Mouse (Mus musculus) liver, postnatal 0 days (tissue): ENCODE data around the gene Dscaml1. TPM values are rescaled to one million over a fixed set of nuclear protein-coding genes. Genes with fewer than 3 reads are reported as not detected.

Source experiments
- ATAC-seq: fragments of 200-750 bp; cut with Nextera tagmentation; 2 replicates; pipeline ENCODE4 v1.8.0; 2017; ENCODE audit warnings: mild to moderate bottlenecking, moderate library complexity
- DNase-seq: peaks from one replicate; pipeline ENCODE4 v3.0.0-alpha.2; 2016
- H3K27ac ChIP-seq: fragments of 300-500 bp; sonication (generic); 2 replicates; pipeline ENCODE4 v1.5.1; 2014; ENCODE audit warnings: antibody characterized with exemption, moderate library complexity, mild to moderate bottlenecking, low read depth
- H3K27me3 ChIP-seq: fragments of 300-500 bp; sonication (generic); 2 replicates; pipeline ENCODE4 v1.6.1; 2014; ENCODE audit warnings: low read length, control low read depth, mixed read lengths; ENCODE audit not compliant: insufficient read depth
- H3K36me3 ChIP-seq: fragments of 300-500 bp; sonication (generic); replicated peaks from 2 replicates; pipeline ENCODE4 v1.6.1; 2014; ENCODE audit warnings: mild to moderate bottlenecking, control low read depth, low read length, moderate library complexity, mixed read lengths; ENCODE audit not compliant: insufficient read depth
- H3K4me1 ChIP-seq: fragments of 300-500 bp; sonication (generic); 2 replicates; pipeline ENCODE4 v1.6.1; 2014; ENCODE audit warnings: antibody characterized with exemption, mild to moderate bottlenecking, control low read depth; ENCODE audit not compliant: insufficient read depth
- H3K4me2 ChIP-seq: fragments of 300-500 bp; sonication (generic); 2 replicates; pipeline ENCODE4 v1.6.1; 2014; ENCODE audit warnings: low read depth, mild to moderate bottlenecking, low read length, moderate library complexity, mixed read lengths
- H3K4me3 ChIP-seq: fragments of 300-500 bp; sonication (generic); 2 replicates; pipeline ENCODE4 v1.5.1; 2014; ENCODE audit warnings: low read depth, low read length
- H3K9ac ChIP-seq: fragments of 300-500 bp; sonication (generic); replicated peaks from 2 replicates; pipeline ENCODE4 v1.6.1; 2014; ENCODE audit warnings: mild to moderate bottlenecking, moderate library complexity
- H3K9me3 ChIP-seq: fragments of 300-500 bp; sonication (generic); 2 replicates; pipeline ENCODE4 v1.6.1; 2016; ENCODE audit warnings: mild to moderate bottlenecking, control low read depth, low read length, mixed read lengths
- CTCF ChIP-seq: sonication (generic); IDR thresholded peaks from 2 replicates; pipeline ENCODE4 v1.5.1; 2016; ENCODE audit warnings: antibody characterized with exemption, low read depth
- EP300 ChIP-seq: IDR thresholded peaks from 2 replicates; pipeline ENCODE4 v1.6.1; 2016; ENCODE audit warnings: antibody characterized with exemption, low read depth, mild to moderate bottlenecking
- WGBS: fragments of 180-500 bp; shearing (Covaris S2); extraction: QIAGEN DNeasy Blood & Tissue Kit; methylation state at CpG from one replicate; pipeline ENCODE4 v1.1.7; 2014; ENCODE audit not compliant: insufficient replicate concordance; 5-methylcytosine and 5-hydroxymethylcytosine counted together
- polyA plus RNA-seq: library from polyadenylated mRNA; unstranded; fragments of >200 nt; fragmentation: Nextera tagmentation; extraction: Ambion mirVana; gene quantifications from 2 replicates; pipeline ENCODE4 v1.2.1, GENCODE M21; 2015

Gene Dscaml1
- polyA plus RNA-seq, 1 experiment from 2014 or later = not detected

DNA sequence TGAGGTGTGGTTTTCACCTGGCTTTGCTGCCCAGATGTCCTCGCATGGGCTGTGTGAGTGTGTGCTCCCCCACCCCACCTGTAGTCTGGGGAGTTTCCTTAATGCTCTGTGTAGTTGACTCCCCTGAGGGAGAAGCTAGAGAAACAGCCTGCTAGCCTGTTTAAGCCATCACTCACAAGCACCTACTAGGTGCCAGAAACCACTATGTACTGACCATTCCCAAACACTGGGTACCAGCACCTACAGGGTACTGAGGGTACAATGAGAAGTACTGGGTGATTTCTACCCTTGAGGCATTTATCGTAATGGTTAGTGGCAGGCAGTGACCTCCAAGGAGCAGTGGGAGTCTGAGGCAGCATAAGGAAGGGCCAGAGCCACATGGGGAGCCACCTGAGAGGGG is 64.5 kb downstream of the Dscaml1 start:
- no peak for ATAC-seq
- no peak for TF ChIP-seq CTCF
- no peak for TF ChIP-seq EP300
- Histone ChIP-seq H3K4me2 (no peak overlapping the region), H3K9ac (no peak overlapping the region), H3K27me3 (no peaks in the 10 kb centered on the region), H3K4me1 (no peaks in the 10 kb centered on the region), H3K9me3 (no peaks in the 10 kb centered on the region), H3K4me3 (no peak overlapping the region), H3K36me3 (no peaks in the 10 kb centered on the region), H3K27ac (no peak overlapping the region)
- DNase-seq = no peak
- whole genome bisulfite sequencing = 68% methylated on average over 2 of the region's 2 CpGs

DNA sequence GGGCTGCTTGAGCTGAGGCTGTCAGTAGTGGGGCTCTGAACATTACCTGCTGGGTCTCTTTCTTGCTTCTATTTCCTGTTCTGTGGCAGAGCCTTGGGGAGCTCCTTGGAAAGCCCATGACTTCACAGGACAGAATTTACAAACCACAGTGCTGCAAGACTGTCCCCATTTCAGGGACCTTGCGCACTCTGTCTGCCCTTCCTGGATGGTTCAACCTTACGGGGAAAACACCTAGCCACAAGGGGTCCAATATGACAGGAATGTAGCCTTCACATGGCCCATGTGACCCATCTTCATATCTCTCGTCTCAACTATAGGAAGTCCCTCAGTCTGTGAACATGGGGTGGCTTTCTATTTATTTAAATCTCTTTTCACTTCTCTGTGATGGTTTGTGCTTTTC is 68.5 kb downstream of the Dscaml1 start:
- ATAC-seq (no peak), DNase-seq (no peak)
- Histone ChIP-seq H3K4me2 (no peak overlapping the region), H3K27ac (no peak overlapping the region), H3K4me3 (no peak overlapping the region), H3K9me3 (no peaks in the 10 kb centered on the region), H3K36me3 (no peaks in the 10 kb centered on the region), H3K9ac (no peak overlapping the region), H3K27me3 (no peaks in the 10 kb centered on the region), H3K4me1 (no peaks in the 10 kb centered on the region)
- 53% methylated on average over 3 of the region's 3 CpGs for WGBS
- no peak for TF ChIP-seq CTCF
- TF ChIP-seq EP300 = no peak

DNA sequence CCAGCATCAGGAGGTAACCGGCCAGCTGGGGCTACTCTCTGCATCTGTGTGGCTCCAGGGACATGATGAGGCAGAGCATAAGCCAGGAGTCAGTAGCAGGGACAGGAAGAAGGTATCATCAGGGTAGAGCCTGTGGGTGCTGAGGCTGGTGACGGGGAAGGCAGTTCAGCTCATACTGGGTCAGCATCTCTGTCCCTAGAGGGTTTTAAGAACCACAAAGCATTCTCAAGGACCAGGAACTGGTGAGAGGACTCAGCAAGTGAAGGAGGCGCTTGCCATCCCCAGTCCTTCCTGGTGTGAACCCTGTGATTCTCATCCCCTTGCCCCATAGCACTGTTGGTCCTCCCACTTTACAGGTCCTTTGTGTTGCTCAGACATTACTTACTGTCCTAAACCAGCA is 69.9 kb downstream of the Dscaml1 start:
- WGBS = 73% methylated on average over 3 of the region's 3 CpGs
- Histone ChIP-seq H3K9me3 (no peaks in the 10 kb centered on the region), H3K27ac (no peak overlapping the region), H3K27me3 (no peaks in the 10 kb centered on the region), H3K4me3 (no peak overlapping the region), H3K9ac (no peak overlapping the region), H3K36me3 (no peaks in the 10 kb centered on the region), H3K4me1 (no peaks in the 10 kb centered on the region), H3K4me2 (no peak overlapping the region)
- ATAC-seq (no peak), DNase-seq (no peak)
- no peak for TF ChIP-seq CTCF
- TF ChIP-seq EP300 = no peak

DNA sequence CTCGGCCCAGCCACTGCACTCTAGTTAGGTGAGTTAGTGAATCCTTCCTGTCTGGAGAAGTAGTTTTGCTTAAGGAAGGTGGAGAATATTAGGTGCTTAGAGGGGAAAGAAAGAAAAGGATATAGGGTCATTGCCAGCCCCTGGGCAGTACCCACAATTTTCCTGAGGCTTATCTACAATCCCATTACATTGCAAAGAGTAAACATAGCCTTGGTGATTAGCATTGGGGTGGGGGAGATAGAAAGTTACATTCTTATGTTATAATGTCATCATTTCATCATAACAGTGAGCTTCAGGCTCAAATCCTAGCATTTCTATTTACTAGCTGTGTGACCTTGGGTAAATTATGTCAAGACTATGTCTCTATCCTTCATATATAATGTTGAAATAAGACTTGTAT is 70.5 kb downstream of the Dscaml1 start:
- H3K9ac ChIP-seq = no peak overlapping the region
- DNase-seq = no peak
- no peak overlapping the region for H3K27ac ChIP-seq
- TF ChIP-seq CTCF (no peak), EP300 (no peak)
- no peak for ATAC-seq
- no peak overlapping the region for H3K4me3 ChIP-seq
- no peaks in the 10 kb centered on the region for H3K36me3 ChIP-seq
- no peaks in the 10 kb centered on the region for H3K27me3 ChIP-seq
- 50% methylated on average over 1 of the region's 1 CpGs for WGBS
- no peaks in the 10 kb centered on the region for H3K9me3 ChIP-seq
- no peaks in the 10 kb centered on the region for H3K4me1 ChIP-seq
- no peak overlapping the region for H3K4me2 ChIP-seq

DNA sequence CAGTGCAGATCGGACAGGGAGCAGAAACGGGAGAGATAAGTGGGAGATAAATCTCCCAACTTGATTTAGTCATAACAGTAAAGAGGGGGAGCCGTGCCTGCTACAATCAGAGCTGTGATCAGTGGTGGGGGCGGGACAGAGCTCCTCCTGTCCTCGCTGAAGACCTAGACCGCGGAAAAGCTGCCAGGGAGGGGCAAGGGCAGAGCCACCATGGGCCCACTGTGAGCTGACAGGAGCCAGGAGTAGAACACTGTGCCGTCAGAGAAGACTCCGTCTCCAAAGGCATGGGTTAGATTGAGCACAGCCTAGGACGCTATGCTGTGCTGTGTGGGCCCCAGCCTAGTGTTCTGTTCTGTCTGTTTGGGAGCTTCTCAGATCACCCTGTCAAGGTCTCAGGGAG is 72.8 kb downstream of the Dscaml1 start:
- DNase-seq (no peak), ATAC-seq (no peak)
- H3K27me3 ChIP-seq = no peaks in the 10 kb centered on the region
- H3K4me3 ChIP-seq = no peak overlapping the region
- H3K27ac ChIP-seq = no peak overlapping the region
- H3K4me2 ChIP-seq = no peak overlapping the region
- H3K4me1 ChIP-seq = no peaks in the 10 kb centered on the region
- no peaks in the 10 kb centered on the region for H3K36me3 ChIP-seq
- 39% methylated on average over 10 of the region's 10 CpGs for WGBS
- TF ChIP-seq CTCF (no peak), EP300 (no peak)
- no peaks in the 10 kb centered on the region for H3K9me3 ChIP-seq
- no peak overlapping the region for H3K9ac ChIP-seq

DNA sequence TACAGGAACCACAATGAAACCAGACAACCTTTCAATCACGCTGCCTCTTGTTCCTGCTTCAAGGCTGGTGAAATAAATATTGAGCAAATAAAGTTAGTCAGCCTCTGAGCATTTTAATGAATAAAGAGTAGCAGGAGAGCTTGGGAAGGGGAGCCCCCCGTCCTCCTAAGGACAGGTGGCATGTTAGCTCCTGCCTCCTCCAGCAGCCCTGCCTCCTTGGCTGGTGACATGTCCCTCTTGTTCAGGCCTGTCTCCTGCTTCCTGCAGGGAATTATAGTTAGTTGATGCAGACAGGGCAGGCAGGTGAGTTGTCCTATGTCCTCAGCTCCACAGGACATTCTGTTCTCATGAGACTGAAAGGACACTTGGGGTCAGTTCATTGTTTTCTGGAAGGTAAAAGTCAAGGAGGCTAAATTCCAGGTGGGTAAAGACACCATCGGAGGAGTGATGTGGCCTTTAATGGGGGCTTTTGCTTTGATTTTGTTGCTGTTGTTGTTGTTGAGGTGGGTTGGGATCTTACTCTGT is 73.7 kb downstream of the Dscaml1 start:
- no peak for TF ChIP-seq CTCF
- TF ChIP-seq EP300 = no peak
- Histone ChIP-seq H3K27ac (no peak overlapping the region), H3K4me2 (no peak overlapping the region), H3K27me3 (no peaks in the 10 kb centered on the region), H3K9me3 (no peaks in the 10 kb centered on the region), H3K9ac (no peak overlapping the region), H3K4me3 (no peak overlapping the region), H3K36me3 (no peaks in the 10 kb centered on the region), H3K4me1 (no peaks in the 10 kb centered on the region)
- ATAC-seq = no peak
- 67% methylated on average over 3 of the region's 3 CpGs for WGBS
- DNase-seq = no peak

GRCm38 (mm10) chr9:45501295-45501927 is 75.0 kb downstream of the Dscaml1 start:
- Histone ChIP-seq H3K27ac (no peak overlapping the region), H3K4me1 (no peaks in the 10 kb centered on the region), H3K4me3 (no peak overlapping the region), H3K9me3 (no peaks in the 10 kb centered on the region), H3K4me2 (no peak overlapping the region), H3K27me3 (no peaks in the 10 kb centered on the region), H3K9ac (no peak overlapping the region), H3K36me3 (no peaks in the 10 kb centered on the region)
- TF ChIP-seq EP300 (no peak), CTCF (no peak)
- 63% methylated on average over 5 of the region's 5 CpGs for WGBS
- ATAC-seq = no peak
- no peak for DNase-seq
